Mouse (Mus musculus) forebrain, embryonic 12.5 days (tissue): ENCODE results near the gene Lipt1. TPM values are rescaled to one million over a fixed set of nuclear protein-coding genes. Genes with fewer than 3 reads are reported as not detected.
A peak's percentile ranks its signal among the peaks of the same experiment; 100 is the strongest.

ENCODE experiments used
- ATAC-seq: fragments of 200-750 bp; cut with Nextera tagmentation; 2 replicates; pipeline ENCODE4 v1.8.0; 2017; ENCODE audit warnings: moderate TSS enrichment; ENCODE audit not compliant: low FRiP score
- H3K27ac ChIP-seq: fragments of 300-500 bp; sonication (generic); 2 replicates; pipeline ENCODE4 v1.5.1; 2016; ENCODE audit warnings: mild to moderate bottlenecking
- H3K27me3 ChIP-seq: fragments of 300-500 bp; sonication (generic); 2 replicates; pipeline ENCODE4 v1.6.1; 2016; ENCODE audit warnings: mild to moderate bottlenecking
- H3K36me3 ChIP-seq: fragments of 300-500 bp; sonication (generic); replicated peaks from 2 replicates; pipeline ENCODE4 v1.6.1; 2016; ENCODE audit warnings: mild to moderate bottlenecking
- H3K4me1 ChIP-seq: fragments of 300-500 bp; sonication (generic); 2 replicates; pipeline ENCODE4 v1.6.1; 2016
- H3K4me2 ChIP-seq: fragments of 300-500 bp; sonication (generic); 2 replicates; pipeline ENCODE4 v1.6.1; 2016; ENCODE audit warnings: mild to moderate bottlenecking, moderate library complexity
- H3K4me3 ChIP-seq: fragments of 300-500 bp; sonication (generic); replicated peaks from 2 replicates; pipeline ENCODE4 v1.5.1; 2016; ENCODE audit warnings: mild to moderate bottlenecking
- H3K9ac ChIP-seq: fragments of 300-500 bp; sonication (generic); 2 replicates; pipeline ENCODE4 v1.6.1; 2016; ENCODE audit warnings: mild to moderate bottlenecking
- H3K9me3 ChIP-seq: fragments of 300-500 bp; sonication (generic); 2 replicates; pipeline ENCODE4 v1.6.1; 2016
- WGBS: fragments of 180-500 bp; shearing (Covaris S2); methylation state at CpG from one replicate; pipeline ENCODE4 v1.1.7; 2016; 5-methylcytosine and 5-hydroxymethylcytosine counted together
- polyA plus RNA-seq: library from polyadenylated mRNA; unstranded; fragments of >200 nt; fragmentation: Nextera tagmentation; extraction: Ambion mirVana; gene quantifications from 2 replicates; pipeline ENCODE4 v1.2.1, GENCODE M21; 2016

Gene Lipt1
- polyA plus RNA-seq, 1 experiment from 2014 or later, result 9.3 TPM

GRCm38 (mm10) chr1:37872131-37873067, 861 bp downstream of the Lipt1 start:
- peak overlapping the region; percentile 73 for H3K4me2 ChIP-seq
- peaks cover 23% of the 10 kb centered on the region for H3K36me3 ChIP-seq
- peak; percentile 90 for ATAC-seq
- H3K27me3 ChIP-seq, result peaks cover 10% of the 10 kb centered on the region; the same call in 1 of the 2 replicates
- H3K9me3 ChIP-seq, result no peaks in the 10 kb centered on the region
- H3K4me3 ChIP-seq, result peak overlapping the region; percentile 51
- H3K4me1 ChIP-seq, result peaks cover 12% of the 10 kb centered on the region
- H3K27ac ChIP-seq, result peak overlapping the region; percentile 37
- 6% methylated on average over 33 of the region's 33 CpGs for WGBS
- peak overlapping the region; percentile 50 for H3K9ac ChIP-seq

DNA sequence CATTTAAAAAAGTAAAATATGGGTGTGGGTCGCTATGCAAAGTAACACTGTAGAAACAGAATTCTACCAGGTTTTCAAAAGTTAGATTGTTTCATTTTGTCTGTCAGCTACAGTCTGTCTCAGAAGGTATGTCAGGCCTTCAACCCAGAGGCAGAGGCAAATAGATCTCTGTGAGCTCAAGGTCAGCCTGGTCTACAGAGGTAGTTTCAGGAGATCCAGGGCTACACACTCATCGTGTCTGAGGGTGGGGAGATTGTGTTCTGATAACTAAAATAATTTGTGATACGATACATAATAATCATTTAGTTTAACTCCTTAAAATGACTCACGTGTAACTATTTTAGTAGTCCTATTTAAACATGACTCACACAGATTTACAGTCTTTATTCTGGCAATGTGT, 1.6 kb downstream of the Lipt1 start:
- no peak overlapping the region for H3K27ac ChIP-seq
- peaks cover 10% of the 10 kb centered on the region; the same call in 1 of the 2 replicates for H3K27me3 ChIP-seq
- no peak overlapping the region for H3K9ac ChIP-seq
- peaks cover 31% of the 10 kb centered on the region for H3K36me3 ChIP-seq
- peak overlapping the region; percentile 73 for H3K4me2 ChIP-seq
- no peak overlapping the region for H3K4me3 ChIP-seq
- no peaks in the 10 kb centered on the region for H3K9me3 ChIP-seq
- WGBS, result 97% methylated on average over 4 of the region's 4 CpGs
- ATAC-seq, result no peak
- H3K4me1 ChIP-seq, result peaks cover 12% of the 10 kb centered on the region

- whole genome bisulfite sequencing, result 95% methylated on average over 13 of the region's 13 CpGs
- Histone ChIP-seq H3K4me2 (no peak overlapping the region), H3K27ac (no peak overlapping the region), H3K27me3 (no peaks in the 10 kb centered on the region), H3K36me3 (peaks cover 54% of the 10 kb centered on the region), H3K4me3 (no peak overlapping the region), H3K9me3 (no peaks in the 10 kb centered on the region), H3K9ac (no peak overlapping the region), H3K4me1 (0 out of 2 replicates have a peak, but pooled peaks cover 3% of the 10 kb centered on the region)
- ATAC-seq, result no peak
Observed at GRCm38 (mm10) chr1:37877736-37878460, 6.4 kb downstream of the Lipt1 start.

DNA sequence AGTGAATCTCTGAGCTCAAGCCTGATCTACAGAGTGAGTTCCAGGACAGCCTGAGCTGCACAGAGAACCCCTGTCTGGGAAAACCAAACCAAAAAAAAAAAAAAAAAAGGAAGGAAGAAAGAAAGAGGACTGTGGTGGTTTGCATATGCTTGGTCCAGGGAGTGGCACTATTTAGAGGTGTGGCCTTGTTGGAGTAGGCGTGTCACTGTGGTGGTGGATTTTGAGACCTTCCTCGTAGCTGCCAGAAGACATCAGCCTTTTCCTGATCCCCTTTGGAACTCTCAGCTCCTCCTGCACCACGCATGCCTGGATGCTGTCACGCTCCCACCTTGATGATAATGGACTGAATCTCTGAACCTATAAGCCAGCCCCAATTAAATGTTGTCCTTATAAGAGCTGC, 11.9 kb downstream of the Lipt1 start:
- no peaks in the 10 kb centered on the region for H3K27me3 ChIP-seq
- no peak for ATAC-seq
- 88% methylated on average over 4 of the region's 4 CpGs for WGBS
- no peak overlapping the region for H3K4me3 ChIP-seq
- no peaks in the 10 kb centered on the region for H3K4me1 ChIP-seq
- peaks cover 38% of the 10 kb centered on the region for H3K36me3 ChIP-seq
- H3K9me3 ChIP-seq, result no peaks in the 10 kb centered on the region
- H3K27ac ChIP-seq, result no peak overlapping the region
- H3K4me2 ChIP-seq, result no peak overlapping the region
- no peak overlapping the region for H3K9ac ChIP-seq

DNA sequence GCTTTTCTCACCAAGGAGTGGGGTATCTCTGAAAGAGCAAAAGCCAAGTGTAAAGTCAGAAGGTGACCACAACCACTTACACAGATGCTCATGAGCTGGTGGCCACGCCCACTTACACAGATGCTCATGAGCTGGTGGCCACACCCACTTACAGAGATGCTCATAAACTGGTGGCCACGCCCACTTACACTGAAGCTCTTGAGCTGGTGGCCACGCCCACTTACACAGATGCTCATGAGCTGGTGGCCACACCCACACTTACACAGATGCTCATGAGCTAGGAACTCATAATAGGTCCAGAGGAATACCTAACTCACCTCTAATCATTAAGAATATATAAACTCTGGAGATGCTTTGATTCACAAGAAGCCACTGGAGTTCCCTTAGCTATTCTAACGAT, 12.9 kb downstream of the Lipt1 start:
- Histone ChIP-seq H3K27ac (no peak overlapping the region), H3K9ac (no peak overlapping the region), H3K4me1 (peaks cover 5% of the 10 kb centered on the region), H3K4me2 (no peak overlapping the region), H3K9me3 (no peaks in the 10 kb centered on the region), H3K36me3 (peaks cover 27% of the 10 kb centered on the region), H3K27me3 (no peaks in the 10 kb centered on the region), H3K4me3 (no peak overlapping the region)
- WGBS, result 83% methylated on average over 4 of the region's 4 CpGs
- ATAC-seq, result no peak

DNA sequence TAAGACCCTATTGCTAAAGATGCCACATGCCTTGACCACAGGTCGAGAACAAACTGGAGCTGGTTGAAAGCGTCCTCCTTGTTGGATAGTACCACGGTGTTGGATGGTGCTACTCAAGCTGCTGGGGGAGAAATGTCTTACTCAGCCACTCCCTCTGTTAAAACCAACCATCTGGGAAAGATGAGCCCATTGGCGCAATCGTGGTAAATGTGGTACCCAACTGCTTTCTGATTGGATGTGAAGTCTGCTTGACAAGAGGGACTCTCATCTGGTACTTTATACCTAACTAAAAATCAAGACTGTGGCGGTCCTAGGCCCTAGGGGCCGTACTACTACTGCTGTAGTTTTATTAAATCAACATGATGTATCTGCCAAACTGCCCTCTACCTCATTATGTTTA, 17.7 kb downstream of the Lipt1 start:
- Histone ChIP-seq H3K27ac (no peak overlapping the region), H3K9me3 (no peaks in the 10 kb centered on the region), H3K9ac (peak overlapping the region; percentile 69), H3K4me3 (peak overlapping the region; percentile 67), H3K27me3 (no peaks in the 10 kb centered on the region), H3K4me1 (peaks cover 21% of the 10 kb centered on the region), H3K4me2 (peak overlapping the region; percentile 82), H3K36me3 (peaks cover 11% of the 10 kb centered on the region)
- 87% methylated on average over 7 of the region's 7 CpGs for WGBS
- ATAC-seq, result no peak

DNA sequence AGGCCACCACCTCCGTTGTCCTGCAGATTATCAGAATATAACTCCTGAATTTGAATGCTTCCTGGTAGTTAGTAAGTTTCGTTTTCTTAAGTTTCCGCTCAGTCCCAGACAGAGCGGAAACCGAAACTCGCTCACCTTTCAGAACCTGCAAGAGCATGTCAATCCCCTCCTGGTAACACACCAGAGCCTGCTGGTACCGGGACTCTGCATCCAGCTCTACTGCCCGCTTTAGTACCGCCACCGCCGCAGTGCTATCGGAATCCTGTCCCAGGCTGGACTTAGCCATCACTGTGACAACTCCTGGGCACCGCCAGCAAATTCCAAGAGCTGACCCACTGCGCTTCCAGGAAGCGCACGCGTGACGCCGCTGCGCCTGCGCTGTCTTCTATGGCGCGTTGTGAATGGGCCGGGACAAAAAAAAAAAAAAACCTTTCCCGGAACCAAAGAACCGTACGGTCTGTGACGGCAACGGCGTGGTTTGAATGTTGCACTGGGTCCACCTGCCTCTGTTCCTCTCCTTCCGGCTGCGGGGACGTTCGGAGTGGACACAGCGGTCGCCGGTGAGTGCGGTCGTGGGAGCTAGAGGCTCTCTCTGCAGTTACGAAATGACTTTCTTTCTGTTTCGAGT, 18.6 kb downstream of the Lipt1 start, which contains the start of the genes Mitd1 and Mrpl30:
TSS of gene Mitd1 (minus strand) at position 387 of the 628 bp plus-strand sequence.
TSS of gene Mrpl30 (plus strand) at position 453 of the 628 bp plus-strand sequence.
- 0 out of 2 replicates have a peak within 1 kb of the TSS, but pooled peaks have one; percentile 31 for H3K27ac ChIP-seq
- H3K4me3 ChIP-seq, result peak within 1 kb of the TSS; percentile 67
- H3K36me3 ChIP-seq, result peaks cover 12% of the 10 kb centered on the region
- H3K4me2 ChIP-seq, result peak within 1 kb of the TSS; percentile 82
- under 1% methylated on average over 41 of the region's 41 CpGs for WGBS
- peaks cover 21% of the 10 kb centered on the region for H3K4me1 ChIP-seq
- H3K9me3 ChIP-seq, result no peaks in the 10 kb centered on the region
- H3K9ac ChIP-seq, result peak within 1 kb of the TSS; percentile 69
- no peaks in the 10 kb centered on the region for H3K27me3 ChIP-seq
- ATAC-seq, result peak; percentile 94

DNA sequence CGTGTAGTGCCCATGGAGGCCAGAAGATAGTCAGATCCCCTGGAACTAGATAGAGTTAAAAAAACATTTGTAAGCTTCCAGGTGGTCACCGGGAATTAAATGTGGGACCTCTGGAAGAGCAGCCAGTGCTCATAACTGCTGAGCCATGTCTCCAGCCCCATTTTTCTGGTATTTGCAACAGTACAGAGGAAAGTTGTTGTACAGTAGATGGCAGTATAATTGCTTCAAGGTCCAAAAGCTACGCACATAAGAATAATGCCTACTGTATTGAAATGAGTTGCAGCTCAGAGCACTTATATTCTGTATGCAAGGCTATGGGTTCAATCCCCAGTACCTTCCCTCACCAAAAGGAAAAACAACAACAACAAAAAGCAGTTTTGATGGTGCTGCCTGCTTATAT, 19.9 kb downstream of the Lipt1 start:
- Histone ChIP-seq H3K4me2 (peak overlapping the region; percentile 82), H3K27ac (no peak overlapping the region), H3K27me3 (no peaks in the 10 kb centered on the region), H3K36me3 (peaks cover 23% of the 10 kb centered on the region), H3K4me3 (peak overlapping the region; percentile 67), H3K9me3 (no peaks in the 10 kb centered on the region), H3K4me1 (peaks cover 21% of the 10 kb centered on the region), H3K9ac (no peak overlapping the region)
- ATAC-seq, result no peak
- 71% methylated on average over 3 of the region's 3 CpGs for WGBS

GRCm38 (mm10) chr1:37894606-37895005, 23.1 kb downstream of the Lipt1 start:
- H3K4me2 ChIP-seq, result no peak overlapping the region
- no peak for ATAC-seq
- H3K9ac ChIP-seq, result no peak overlapping the region
- H3K36me3 ChIP-seq, result peaks cover 51% of the 10 kb centered on the region
- peaks cover 15% of the 10 kb centered on the region for H3K4me1 ChIP-seq
- no peaks in the 10 kb centered on the region for H3K9me3 ChIP-seq
- H3K27me3 ChIP-seq, result no peaks in the 10 kb centered on the region
- H3K4me3 ChIP-seq, result no peak overlapping the region
- H3K27ac ChIP-seq, result no peak overlapping the region

DNA sequence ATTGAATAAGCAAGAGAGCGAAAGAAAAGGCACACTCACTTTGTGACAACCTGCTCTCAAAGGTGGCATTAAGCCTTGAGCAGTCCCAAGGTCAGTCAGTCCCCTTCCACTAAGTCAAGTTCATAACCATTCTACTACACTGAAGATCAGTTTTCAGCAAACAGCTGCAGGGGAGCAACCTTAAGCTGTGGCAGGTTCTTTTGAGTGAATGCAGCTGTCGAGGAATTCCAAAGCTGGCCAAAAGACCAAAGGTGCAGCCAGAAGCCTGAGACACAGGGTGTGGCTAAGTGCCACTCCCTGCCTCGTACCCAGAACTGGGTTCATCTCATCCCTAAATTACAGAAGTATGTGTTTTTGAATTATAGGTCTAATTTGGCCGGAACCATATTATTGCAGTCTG, 28.3 kb downstream of the Lipt1 start:
- Histone ChIP-seq H3K36me3 (peaks cover 51% of the 10 kb centered on the region), H3K27me3 (no peaks in the 10 kb centered on the region), H3K27ac (no peak overlapping the region), H3K4me3 (no peak overlapping the region), H3K9ac (no peak overlapping the region), H3K9me3 (no peaks in the 10 kb centered on the region), H3K4me1 (no peaks in the 10 kb centered on the region), H3K4me2 (no peak overlapping the region)
- WGBS, result 83% methylated on average over 4 of the region's 4 CpGs
- ATAC-seq, result no peak

- Histone ChIP-seq H3K4me3 (no peak overlapping the region), H3K36me3 (peaks cover 51% of the 10 kb centered on the region), H3K9me3 (no peaks in the 10 kb centered on the region), H3K27me3 (no peaks in the 10 kb centered on the region), H3K9ac (no peak overlapping the region), H3K4me1 (no peaks in the 10 kb centered on the region), H3K4me2 (no peak overlapping the region), H3K27ac (no peak overlapping the region)
- 64% methylated on average over 6 of the region's 6 CpGs for WGBS
- ATAC-seq, result no peak
Observed at GRCm38 (mm10) chr1:37900288-37900687, 28.8 kb downstream of the Lipt1 start.

- H3K36me3 ChIP-seq, result peaks cover 25% of the 10 kb centered on the region
- H3K27me3 ChIP-seq, result no peaks in the 10 kb centered on the region; the same call in 1 of the 2 replicates
- WGBS, result 36% methylated on average over 6 of the region's 6 CpGs
- no peak overlapping the region for H3K4me2 ChIP-seq
- H3K27ac ChIP-seq, result no peak overlapping the region
- H3K4me1 ChIP-seq, result no peaks in the 10 kb centered on the region
- no peak overlapping the region for H3K9ac ChIP-seq
- H3K4me3 ChIP-seq, result no peak overlapping the region
- no peak for ATAC-seq
- H3K9me3 ChIP-seq, result no peaks in the 10 kb centered on the region
Observed at GRCm38 (mm10) chr1:37903178-37903577, 31.6 kb downstream of the Lipt1 start.
